Mouse (Mus musculus) small intestine, adult 2 months (tissue): ENCODE data around the gene Rpl19.

Source experiments
- CTCF ChIP-seq: fragments of 200-500 bp; IDR thresholded peaks from 2 replicates; pipeline ENCODE4 v1.5.1; 2012; ENCODE audit warnings: low read depth, mild to moderate bottlenecking, control low read depth, inconsistent platforms, low read length, moderate library complexity, mixed read lengths; ENCODE audit not compliant: insufficient replicate concordance, insufficient read length; ENCODE audit errors: extremely low read depth
- POLR2A ChIP-seq: fragments of 200-500 bp; IDR thresholded peaks from 2 replicates; pipeline ENCODE4 v1.6.1; 2012; ENCODE audit warnings: low read depth, mild to moderate bottlenecking, control low read depth, inconsistent platforms, low read length, moderate library complexity

GRCm38 (mm10) chr11:98008087-98008486 is 18.4 kb upstream of the Rpl19 start:
- TF ChIP-seq CTCF (no peak), POLR2A (no peak)
